Mouse (Mus musculus) erythroblast, embryonic 14.5 days (primary cell): Measurements from ENCODE around the gene App.

Source experiments
- GATA1 ChIP-seq: IDR thresholded peaks from 2 replicates; pipeline ENCODE4 v1.6.1; 2012; ENCODE audit warnings: low read length, inconsistent platforms, mixed read lengths
- TAL1 ChIP-seq: IDR thresholded peaks from 3 replicates; pipeline ENCODE4 v1.6.1; 2012; ENCODE audit warnings: low read length, inconsistent platforms, mixed read lengths

GRCm38 (mm10) chr16:84986016-84986631 is 187.4 kb downstream of the App start:
- TF ChIP-seq TAL1 (no peak), GATA1 (no peak)
